Mouse (Mus musculus): ENCODE measurements around the gene Nxph3. TPM values are rescaled to one million over a fixed set of nuclear protein-coding genes. Genes with fewer than 3 reads are reported as not detected.
A peak's percentile ranks its signal among the peaks of the same experiment; 100 is the strongest.

The Nxph3 gene
- polyA plus RNA-seq, 1 experiment from 2014 or later, result 0.75 TPM

- peaks cover 43% of the 10 kb centered on the region for H3K4me1 ChIP-seq
- ATAC-seq (ENCODE audit: low FRiP score), result no peak
- peaks cover 70% of the 10 kb centered on the region for H3K27me3 ChIP-seq
- H3K27ac ChIP-seq, result no peak overlapping the region
- WGBS, result 30% methylated on average over 17 of the region's 17 CpGs
- H3K4me3 ChIP-seq, result no peak overlapping the region
- no peak overlapping the region for H3K4me2 ChIP-seq (replicated peaks)
- no peaks in the 10 kb centered on the region for H3K9me3 ChIP-seq (replicated peaks)
- H3K36me3 ChIP-seq, result no peaks in the 10 kb centered on the region
- no peak overlapping the region; the same call in 1 of the 2 replicates for H3K9ac ChIP-seq
Observed at GRCm38 (mm10) chr11:95515376-95516323, 1.3 kb upstream of the Nxph3 start.

GRCm38 (mm10) chr11:95513461-95514297 is 691 bp downstream of the Nxph3 start:
- no peaks in the 10 kb centered on the region for H3K36me3 ChIP-seq
- peak; percentile 35 for ATAC-seq (ENCODE audit: low FRiP score)
- no peaks in the 10 kb centered on the region for H3K9me3 ChIP-seq (replicated peaks)
- H3K4me2 ChIP-seq (replicated peaks), result peak overlapping the region; percentile 89
- H3K4me3 ChIP-seq, result peak overlapping the region; percentile 52
- under 1% methylated on average over 64 of the region's 66 CpGs for WGBS
- peaks cover 42% of the 10 kb centered on the region for H3K4me1 ChIP-seq
- no peak overlapping the region for H3K27ac ChIP-seq
- H3K27me3 ChIP-seq, result peaks cover 70% of the 10 kb centered on the region
- peak overlapping the region; percentile 52 for H3K9ac ChIP-seq

GRCm38 (mm10) chr11:95512383-95512782 is 2.0 kb downstream of the Nxph3 start:
- Histone ChIP-seq H3K4me1 (peaks cover 50% of the 10 kb centered on the region), H3K4me2 (replicated peaks) (no peak overlapping the region), H3K9me3 (replicated peaks) (no peaks in the 10 kb centered on the region), H3K9ac (no peak overlapping the region), H3K27ac (no peak overlapping the region), H3K4me3 (no peak overlapping the region), H3K27me3 (peaks cover 65% of the 10 kb centered on the region), H3K36me3 (no peaks in the 10 kb centered on the region)
- ATAC-seq (ENCODE audit: low FRiP score), result no peak
- 77% methylated on average over 6 of the region's 6 CpGs for WGBS

- Histone ChIP-seq H3K27me3 (peaks cover 60% of the 10 kb centered on the region), H3K4me3 (no peak overlapping the region), H3K9me3 (replicated peaks) (no peaks in the 10 kb centered on the region), H3K4me1 (peaks cover 45% of the 10 kb centered on the region), H3K27ac (no peak overlapping the region), H3K36me3 (no peaks in the 10 kb centered on the region), H3K9ac (no peak overlapping the region), H3K4me2 (replicated peaks) (no peak overlapping the region)
- 79% methylated on average over 1 of the region's 1 CpGs for WGBS
- no peak for ATAC-seq (ENCODE audit: low FRiP score)
Observed at GRCm38 (mm10) chr11:95511919-95512318, 2.5 kb downstream of the Nxph3 start.

- Histone ChIP-seq H3K9me3 (replicated peaks) (no peaks in the 10 kb centered on the region), H3K4me3 (no peak overlapping the region), H3K4me1 (peaks cover 33% of the 10 kb centered on the region), H3K9ac (no peak overlapping the region), H3K4me2 (replicated peaks) (no peak overlapping the region), H3K27me3 (peaks cover 49% of the 10 kb centered on the region), H3K27ac (no peak overlapping the region), H3K36me3 (no peaks in the 10 kb centered on the region)
- 92% methylated on average over 12 of the region's 12 CpGs for WGBS
- no peak for ATAC-seq (ENCODE audit: low FRiP score)
Observed at GRCm38 (mm10) chr11:95510631-95511030, 3.7 kb downstream of the Nxph3 start.

GRCm38 (mm10) chr11:95509126-95509717 is 5.1 kb downstream of the Nxph3 start:
- Histone ChIP-seq H3K9me3 (replicated peaks) (no peaks in the 10 kb centered on the region), H3K36me3 (no peaks in the 10 kb centered on the region), H3K27ac (no peak overlapping the region), H3K9ac (no peak overlapping the region), H3K4me2 (replicated peaks) (no peak overlapping the region), H3K27me3 (peaks cover 35% of the 10 kb centered on the region), H3K4me1 (peaks cover 24% of the 10 kb centered on the region), H3K4me3 (no peak overlapping the region)
- no peak for ATAC-seq (ENCODE audit: low FRiP score)
- 75% methylated on average over 6 of the region's 6 CpGs for WGBS

GRCm38 (mm10) chr11:95508211-95508926 is 6.0 kb downstream of the Nxph3 start:
- ATAC-seq (ENCODE audit: low FRiP score), result no peak
- 61% methylated on average over 13 of the region's 13 CpGs for WGBS
- peaks cover 20% of the 10 kb centered on the region for H3K4me1 ChIP-seq
- no peak overlapping the region for H3K4me3 ChIP-seq
- H3K9ac ChIP-seq, result no peak overlapping the region
- no peak overlapping the region for H3K27ac ChIP-seq
- no peaks in the 10 kb centered on the region for H3K36me3 ChIP-seq
- H3K4me2 ChIP-seq (replicated peaks), result no peak overlapping the region
- peaks cover 26% of the 10 kb centered on the region for H3K27me3 ChIP-seq
- no peaks in the 10 kb centered on the region for H3K9me3 ChIP-seq (replicated peaks)

GRCm38 (mm10) chr11:95507785-95508184 is 6.6 kb downstream of the Nxph3 start:
- no peak for ATAC-seq (ENCODE audit: low FRiP score)
- Histone ChIP-seq H3K4me3 (no peak overlapping the region), H3K4me1 (peaks cover 17% of the 10 kb centered on the region), H3K4me2 (replicated peaks) (no peak overlapping the region), H3K27ac (no peak overlapping the region), H3K9ac (no peak overlapping the region), H3K36me3 (no peaks in the 10 kb centered on the region), H3K27me3 (peaks cover 20% of the 10 kb centered on the region), H3K9me3 (replicated peaks) (no peaks in the 10 kb centered on the region)
- WGBS, result 73% methylated on average over 5 of the region's 5 CpGs

GRCm38 (mm10) chr11:95507041-95507716 is 7.2 kb downstream of the Nxph3 start:
- Histone ChIP-seq H3K9ac (no peak overlapping the region), H3K4me3 (no peak overlapping the region), H3K27me3 (peaks cover 14% of the 10 kb centered on the region), H3K4me1 (peaks cover 17% of the 10 kb centered on the region), H3K27ac (no peak overlapping the region), H3K36me3 (no peaks in the 10 kb centered on the region), H3K9me3 (replicated peaks) (no peaks in the 10 kb centered on the region), H3K4me2 (replicated peaks) (no peak overlapping the region)
- 49% methylated on average over 12 of the region's 12 CpGs for WGBS
- no peak for ATAC-seq (ENCODE audit: low FRiP score)

- Histone ChIP-seq H3K9me3 (replicated peaks) (no peaks in the 10 kb centered on the region), H3K4me3 (no peak overlapping the region), H3K27me3 (no peaks in the 10 kb centered on the region), H3K36me3 (no peaks in the 10 kb centered on the region), H3K27ac (no peak overlapping the region), H3K4me2 (replicated peaks) (no peak overlapping the region), H3K4me1 (peaks cover 24% of the 10 kb centered on the region), H3K9ac (no peak overlapping the region)
- no peak for ATAC-seq (ENCODE audit: low FRiP score)
- WGBS, result 55% methylated on average over 6 of the region's 6 CpGs
Observed at GRCm38 (mm10) chr11:95504271-95504731, 10.1 kb downstream of the Nxph3 start.

- 65% methylated on average over 10 of the region's 10 CpGs for WGBS
- Histone ChIP-seq H3K9me3 (replicated peaks) (no peaks in the 10 kb centered on the region), H3K36me3 (no peaks in the 10 kb centered on the region), H3K27ac (no peak overlapping the region), H3K27me3 (no peaks in the 10 kb centered on the region), H3K9ac (no peak overlapping the region), H3K4me3 (no peak overlapping the region), H3K4me2 (replicated peaks) (no peak overlapping the region), H3K4me1 (peaks cover 24% of the 10 kb centered on the region)
- no peak for ATAC-seq (ENCODE audit: low FRiP score)
Observed at GRCm38 (mm10) chr11:95503581-95504180, 10.7 kb downstream of the Nxph3 start.

Data from hindbrain, embryonic 12.5 days (tissue).